Mouse (Mus musculus) kidney, adult 8-10 months (tissue): ENCODE results near the gene Plxna3.
"Not testable (repeated sequence)": the region's sequence is repeated elsewhere in the genome, so short reads cannot be mapped to it uniquely, and the experiment has no call there.

Source experiments
- DNase-seq, 2 experiments: peaks; one replicate each; pipeline ENCODE4 v3.0.0; 2022

Plxna3 gene

DNA sequence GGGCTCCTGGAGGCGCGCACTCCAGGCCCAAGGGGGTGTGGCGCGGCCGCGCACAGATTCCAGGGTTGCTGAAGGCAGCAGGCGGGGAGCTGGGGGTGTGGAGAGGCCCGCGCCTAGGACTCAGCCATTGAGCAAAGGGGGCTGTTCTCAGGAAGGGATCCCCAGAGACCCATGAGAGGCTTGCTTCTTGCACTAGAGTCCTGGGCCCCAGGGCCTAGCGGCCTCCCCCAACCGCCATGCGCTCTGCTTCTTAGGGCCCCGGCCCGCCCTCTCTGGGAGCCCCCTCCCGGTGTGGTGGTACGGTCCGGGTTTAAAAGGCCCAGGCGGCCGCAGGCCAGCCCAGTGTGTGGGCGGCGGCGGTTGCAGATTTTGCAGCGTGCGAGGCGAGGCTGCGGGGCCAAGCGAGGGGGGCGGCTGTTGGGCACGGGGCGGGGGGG, at the start of gene Plxna3:
Gene Plxna3, plus strand, starts transcription at position 342 of the 437 bp plus-strand sequence.
- peak; percentile 41 to 55 for DNase-seq

DNA sequence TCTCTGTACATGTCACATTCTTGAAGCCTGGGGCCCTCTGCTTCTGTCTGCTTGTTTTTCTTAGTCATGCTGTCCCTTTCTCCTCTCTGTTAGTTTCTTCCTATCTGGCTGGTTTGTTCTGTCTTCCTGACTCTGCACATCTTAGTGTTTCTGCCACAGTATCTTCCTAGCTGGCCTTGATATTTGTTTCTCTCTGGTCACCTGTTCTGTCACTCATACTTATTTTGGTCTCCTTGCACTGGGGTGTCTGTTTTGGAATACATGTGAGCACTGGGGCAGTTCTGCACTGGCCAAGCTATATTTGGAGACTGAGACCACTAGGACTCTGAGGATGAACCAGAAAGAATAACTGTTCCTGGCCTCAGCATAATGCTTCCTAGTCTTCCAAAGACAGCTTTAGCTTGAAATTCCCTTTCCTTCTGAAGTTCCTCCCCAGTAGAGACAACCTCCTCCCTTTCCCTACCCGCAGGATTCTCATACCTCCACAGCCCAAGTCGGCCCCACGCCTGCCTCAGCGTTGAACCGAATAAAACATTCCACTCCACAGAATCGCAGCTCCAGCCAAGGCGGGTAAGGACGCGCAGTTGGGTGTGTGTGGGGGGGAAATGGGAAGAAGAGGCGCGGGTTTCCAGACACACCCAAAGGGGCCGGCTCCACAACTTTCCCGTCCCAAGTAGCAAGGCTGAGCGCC, 47.7 kb upstream of the Plxna3 start:
- no peak for DNase-seq

DNA sequence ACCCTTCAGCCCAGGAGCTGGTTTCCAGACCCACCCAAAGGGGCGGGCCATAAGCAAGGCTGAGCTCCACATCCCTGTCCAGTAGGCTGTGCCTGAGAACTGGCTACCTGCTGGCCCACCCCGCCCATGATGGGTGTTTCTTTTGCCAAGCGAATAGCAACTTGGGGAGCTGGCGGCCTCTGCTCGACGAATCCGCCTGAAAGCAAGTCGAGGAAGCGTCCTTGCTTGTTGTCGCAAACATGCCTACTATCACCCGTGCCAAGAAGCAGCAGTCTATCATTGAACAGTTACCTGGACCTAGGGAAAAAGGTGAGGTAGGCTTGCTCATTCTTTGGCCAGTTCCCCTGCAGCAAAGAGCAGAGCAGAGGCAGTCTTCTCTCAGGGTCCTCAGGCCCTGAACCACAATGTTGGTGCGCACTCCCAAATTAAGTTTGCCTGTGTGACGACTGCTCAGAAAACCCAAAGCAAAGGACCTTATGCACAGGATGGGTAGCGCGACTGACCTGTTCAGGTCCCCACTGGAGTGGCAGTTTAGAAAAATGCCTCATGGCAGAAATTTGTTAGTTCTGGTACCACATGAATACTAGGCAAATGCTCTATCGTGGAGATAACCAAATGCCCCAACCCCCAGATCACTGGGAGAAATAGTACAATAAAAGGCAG, 47.0 kb upstream of the Plxna3 start, which contains the start of the genes Taz and Dnase1l1:
Gene Taz, plus strand, starts transcription at position 181 of the 663 bp plus-strand sequence.
Gene Dnase1l1, minus strand, starts transcription at position 606 of the 663 bp plus-strand sequence.
- peak; percentile 88 to 94 for DNase-seq

DNA sequence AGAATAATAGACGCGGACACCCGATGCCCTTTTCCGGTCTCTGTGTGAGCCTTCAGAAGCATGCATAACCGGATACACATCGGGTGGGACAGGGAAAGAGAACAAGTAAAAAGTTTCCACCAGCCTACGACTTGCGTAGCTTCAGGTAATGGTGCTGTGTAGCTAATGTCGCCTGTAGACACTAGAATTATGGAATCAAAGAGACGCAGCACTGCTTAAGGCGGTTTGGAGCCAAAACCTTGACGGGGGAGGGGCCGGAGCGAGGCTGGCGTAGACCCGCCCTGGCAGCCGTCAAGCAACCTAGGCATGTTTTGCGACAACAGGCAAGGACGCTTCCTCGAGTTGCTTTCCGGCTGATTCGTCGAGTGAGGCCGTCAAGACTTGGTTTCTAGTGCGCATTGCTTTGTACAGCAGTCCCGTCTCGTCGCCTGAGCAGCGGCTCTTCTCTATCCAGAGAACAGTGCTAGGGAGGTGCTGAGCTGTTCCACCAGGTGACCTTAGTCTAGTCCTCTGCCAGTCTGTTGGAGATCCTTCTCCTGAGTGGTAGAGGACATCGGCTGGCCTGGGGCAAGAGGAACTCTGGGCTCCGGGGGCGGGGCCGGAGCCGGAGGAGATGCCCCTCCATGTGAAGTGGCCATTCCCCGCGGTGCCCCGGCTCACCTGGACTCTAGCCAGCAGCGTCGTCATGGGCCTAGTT, 46.3 kb upstream of the Plxna3 start:
- DNase-seq: peak; percentile 84 to 89

DNA sequence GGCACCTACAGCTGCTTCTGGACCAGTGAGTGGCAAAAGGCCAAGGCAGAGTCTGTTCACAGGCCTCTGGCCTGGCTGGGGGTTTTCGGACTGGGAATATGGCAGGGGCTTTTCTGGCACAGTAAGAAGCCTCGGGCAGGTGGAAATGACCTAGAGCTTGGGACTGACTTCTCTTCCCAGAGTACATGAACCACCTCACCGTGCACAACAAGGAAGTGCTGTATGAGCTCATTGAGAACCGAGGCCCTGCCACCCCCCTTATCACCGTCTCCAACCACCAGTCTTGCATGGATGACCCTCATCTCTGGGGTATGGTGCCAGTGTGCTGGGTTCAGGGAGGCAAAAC, 45.8 kb upstream of the Plxna3 start:
- no peak for DNase-seq

DNA sequence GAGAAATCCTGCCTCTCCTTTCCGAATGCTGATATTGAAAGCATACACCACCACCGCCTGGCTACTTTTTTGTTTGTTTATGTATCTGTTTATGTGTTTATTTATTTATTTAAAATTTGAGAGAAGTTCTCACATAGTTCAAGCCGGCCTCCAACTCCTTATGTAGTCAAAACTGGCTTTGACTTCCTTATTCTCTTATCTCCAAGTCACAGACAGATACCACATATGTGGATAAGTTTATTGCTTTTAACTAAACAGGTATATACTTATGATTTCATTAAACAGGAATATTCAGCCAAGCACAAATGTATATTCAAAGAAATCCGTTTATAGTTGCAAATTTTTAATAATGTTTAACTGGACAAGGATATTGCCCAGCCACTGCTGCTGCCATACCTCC, 35.4 kb upstream of the Plxna3 start:
- no peak for DNase-seq

DNA sequence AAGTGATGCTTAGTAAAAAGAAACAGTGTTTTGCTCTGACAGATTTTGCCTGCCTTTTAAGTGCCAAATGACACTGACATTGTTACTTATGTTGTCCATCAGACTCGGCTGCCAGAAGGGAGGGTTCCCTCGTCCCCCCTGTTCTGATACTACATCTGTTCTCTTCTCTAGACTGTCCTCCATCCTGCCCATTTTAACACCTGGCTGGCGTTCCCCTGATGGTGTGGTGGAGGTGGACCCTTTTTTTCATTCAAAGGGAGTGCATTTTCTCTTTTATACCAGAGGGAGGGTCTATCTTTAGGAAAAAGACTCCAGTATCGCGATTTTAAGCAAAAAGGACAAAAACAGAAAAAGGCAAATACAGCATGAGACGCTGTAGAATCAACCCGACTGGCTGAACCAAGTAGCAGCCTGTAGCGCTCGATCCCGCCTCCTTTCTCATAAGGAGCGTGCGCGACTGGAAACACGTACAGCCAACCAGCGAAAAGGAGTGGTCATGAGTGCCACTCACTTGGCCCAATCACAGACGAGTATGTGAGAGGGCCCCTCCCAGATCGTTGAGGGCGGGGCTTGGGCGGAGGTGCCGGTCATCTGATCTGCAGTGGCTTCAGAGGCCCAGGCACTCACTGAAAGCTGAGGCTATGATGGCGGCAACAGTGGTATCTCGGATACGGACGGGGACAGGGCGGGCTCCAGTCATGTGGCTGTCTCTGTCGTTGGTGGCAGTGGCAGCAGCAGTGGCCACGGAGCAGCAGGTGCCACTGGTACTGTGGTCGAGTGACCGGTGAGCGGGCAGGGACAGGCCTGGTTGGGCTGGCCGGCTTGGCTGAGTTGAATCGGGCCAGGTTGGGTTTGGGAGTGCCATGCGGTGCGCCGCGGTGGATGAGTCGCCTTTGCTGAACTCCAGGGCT, 32.1 kb upstream of the Plxna3 start, which contains the start of gene Atp6ap1:
Gene Atp6ap1, plus strand, starts transcription at position 560 of the 911 bp plus-strand sequence.
- peak; percentile 95 for DNase-seq

DNA sequence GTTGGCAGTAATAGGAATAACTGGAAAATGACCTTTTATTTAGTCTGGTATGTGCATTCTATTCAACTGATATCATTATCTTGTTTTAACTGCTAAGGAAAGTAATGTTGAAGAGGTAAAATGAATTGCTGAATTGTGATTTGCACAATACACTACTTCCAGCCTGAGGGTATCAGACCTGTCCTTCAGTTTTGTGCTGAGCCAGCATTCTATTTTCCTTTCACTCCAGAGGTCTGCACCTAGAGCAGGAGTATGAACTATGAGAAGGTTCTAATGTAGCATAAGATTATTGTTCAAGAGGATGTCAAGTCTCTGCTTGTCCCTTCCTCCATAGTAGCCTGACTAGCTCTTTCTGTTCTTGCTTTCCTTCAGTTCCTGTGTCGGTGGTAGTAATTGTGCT, 30.5 kb upstream of the Plxna3 start:
- no peak for DNase-seq

DNA sequence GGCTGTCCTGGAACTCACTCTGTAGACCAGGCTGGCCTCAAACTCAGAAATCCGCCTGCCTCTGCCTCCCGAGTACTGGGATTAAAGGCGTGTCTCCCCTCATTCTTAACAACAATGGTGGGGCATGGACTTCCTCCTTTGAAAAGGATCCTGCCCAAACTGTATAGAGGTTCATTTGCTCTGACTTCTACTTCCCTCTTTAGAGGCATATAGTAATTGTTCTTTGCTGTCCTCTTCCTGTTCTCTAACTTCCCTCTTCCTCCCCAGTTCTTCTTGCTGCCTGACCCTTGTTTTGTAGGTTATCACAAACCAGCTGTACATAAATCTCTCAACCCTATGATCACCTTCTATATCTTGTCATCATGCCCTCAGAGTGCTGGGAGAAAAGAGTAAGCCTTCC, 29.1 kb upstream of the Plxna3 start:
- DNase-seq: no peak

DNA sequence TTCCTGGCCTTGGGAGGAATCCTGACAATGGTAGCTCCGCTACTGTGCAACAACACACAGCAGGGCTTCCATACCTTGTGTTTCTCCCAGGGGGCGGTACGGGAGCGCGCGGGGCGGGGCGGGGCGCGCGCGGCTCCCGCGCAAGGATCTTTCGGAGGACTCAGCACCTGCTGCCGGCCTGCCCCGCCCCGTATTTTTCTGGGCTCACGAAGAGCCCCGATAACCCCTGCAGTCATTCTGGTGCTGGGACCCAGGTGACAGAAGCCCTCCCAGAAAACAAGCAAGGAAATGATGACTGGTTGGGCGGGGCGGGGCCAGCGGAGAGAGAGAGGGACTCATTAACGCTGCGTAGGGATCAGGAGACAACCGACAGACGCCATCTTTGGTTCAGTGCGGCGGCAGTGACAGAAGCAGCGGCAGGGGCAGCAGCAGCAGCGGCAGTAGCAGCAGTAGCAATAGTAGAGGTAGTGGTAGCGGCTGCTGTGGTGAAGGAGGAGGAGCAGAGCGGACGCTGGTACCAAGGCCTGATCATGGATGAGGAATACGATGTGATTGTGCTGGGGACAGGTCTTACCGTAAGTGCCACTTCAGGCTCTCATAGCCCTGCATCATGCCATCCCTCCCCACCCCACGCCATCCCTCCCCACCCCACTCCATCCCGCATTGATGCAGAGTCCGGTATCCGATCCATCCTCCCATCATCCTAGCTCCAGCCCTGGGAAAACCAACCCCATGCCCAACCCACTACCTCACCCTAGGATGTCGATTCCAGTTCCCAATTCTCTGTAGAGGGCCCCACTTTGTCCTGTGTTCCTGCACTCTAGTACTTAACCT, 23.8 kb upstream of the Plxna3 start, which contains the start of gene Gdi1:
Gene Gdi1, plus strand, starts transcription at position 132 of the 834 bp plus-strand sequence.
- DNase-seq: peak; percentile 53 to 66

DNA sequence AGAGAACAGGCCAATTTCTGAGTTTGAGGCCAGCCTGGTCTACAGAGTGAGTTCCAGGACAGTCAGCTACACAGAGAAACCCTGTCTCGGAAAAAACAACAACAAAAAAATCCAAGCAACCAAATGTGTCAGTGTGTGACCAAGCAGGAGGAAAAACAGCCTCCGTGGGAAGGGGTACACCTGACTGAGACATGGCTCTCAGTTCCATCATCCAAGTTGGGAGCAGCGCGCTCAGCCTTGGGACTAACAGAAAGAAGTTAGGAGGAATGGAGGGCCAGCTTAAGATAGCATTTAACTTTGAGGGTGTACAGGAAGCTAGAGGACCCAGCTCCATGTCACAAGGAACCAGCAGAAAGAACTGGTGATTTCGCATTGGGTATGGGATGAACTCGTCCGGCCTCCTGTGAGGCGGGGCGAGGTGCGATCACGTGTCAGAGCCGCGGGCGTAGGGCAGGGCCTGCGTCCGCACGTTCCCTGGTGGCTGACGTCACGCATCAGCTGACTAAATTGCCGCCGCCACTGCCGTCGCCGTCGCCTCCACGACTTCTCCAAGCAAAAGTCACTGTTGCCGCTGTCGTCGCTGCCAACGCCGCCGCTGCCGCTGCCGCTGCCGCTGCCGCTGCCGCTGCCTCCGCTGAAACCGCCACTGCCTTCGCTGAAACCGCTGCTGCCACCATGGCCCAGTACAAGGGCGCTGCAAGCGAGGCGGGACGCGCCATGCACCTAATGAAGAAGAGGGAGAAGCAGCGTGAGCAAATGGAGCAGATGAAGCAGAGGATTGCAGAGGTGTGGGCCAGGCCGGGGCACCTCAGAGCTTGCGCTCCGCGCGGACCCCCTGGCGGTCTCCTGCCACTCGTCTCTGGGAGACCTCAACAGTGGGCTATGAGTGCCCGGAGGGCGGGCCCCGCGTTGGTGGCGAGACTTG, 16.1 kb upstream of the Plxna3 start, which contains the start of gene Fam50a:
Gene Fam50a, plus strand, starts transcription at position 494 of the 925 bp plus-strand sequence.
- peak; percentile 87 to 89 for DNase-seq

DNA sequence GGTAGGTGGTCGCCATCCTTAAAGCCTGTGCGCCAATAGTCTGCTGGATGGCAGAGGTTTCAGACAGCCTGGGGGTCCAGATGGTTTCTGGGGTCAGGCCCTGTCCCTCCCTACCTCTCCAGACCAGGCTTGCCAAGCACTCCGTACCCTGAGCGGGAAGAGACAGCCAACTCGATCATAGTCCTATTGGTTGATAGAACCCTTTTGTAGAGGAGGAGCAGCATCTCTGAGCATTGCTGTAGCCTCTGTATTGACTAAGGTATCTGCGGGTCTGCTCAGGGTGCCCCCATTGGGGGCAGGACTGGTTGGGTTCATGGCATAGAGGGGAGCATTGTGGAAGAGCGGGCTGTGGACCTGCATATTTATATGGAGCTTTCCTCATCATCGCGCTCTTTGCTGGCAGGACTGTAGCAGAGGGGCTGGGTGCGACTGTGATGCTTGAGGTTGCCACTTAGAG, 377 bp downstream of the Plxna3 start:
- DNase-seq: no peak

DNA sequence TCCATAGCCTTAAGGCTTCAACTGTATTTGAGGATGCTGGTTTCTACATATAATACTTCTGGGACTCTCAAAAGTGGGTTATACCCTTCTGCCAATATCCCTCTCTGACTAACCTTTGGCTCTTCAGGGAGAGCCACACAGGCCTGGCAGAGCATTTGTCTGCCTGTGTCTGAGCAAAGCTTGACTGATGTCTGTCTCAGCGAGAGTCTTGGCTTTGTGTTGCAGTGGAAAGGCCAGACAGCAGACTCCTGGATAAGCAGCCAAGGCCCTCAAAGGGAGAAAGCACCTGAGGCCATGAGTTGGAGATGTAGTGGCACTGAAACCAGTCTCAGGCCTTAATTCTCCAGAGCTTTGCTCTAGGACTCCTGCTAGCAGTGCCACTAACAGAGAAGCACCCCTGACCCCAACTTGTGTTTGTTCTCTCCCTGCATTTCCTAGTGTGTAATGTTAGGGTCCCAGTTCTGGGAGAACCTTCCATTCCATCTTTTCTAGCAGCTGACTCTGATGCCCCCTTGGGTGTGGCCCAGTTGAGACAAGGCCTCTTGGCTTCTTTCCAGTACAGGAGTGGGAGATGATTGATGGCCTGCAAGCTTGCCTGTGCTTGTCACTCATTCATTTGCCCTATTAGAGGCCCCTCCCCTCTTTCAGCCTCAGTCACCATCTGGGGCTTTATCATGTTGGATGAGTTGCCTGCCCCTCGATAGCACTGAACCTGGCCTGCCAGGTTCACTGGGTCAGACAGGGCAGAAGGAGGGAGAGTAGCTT, 1.5 kb downstream of the Plxna3 start:
- DNase-seq: no peak

DNA sequence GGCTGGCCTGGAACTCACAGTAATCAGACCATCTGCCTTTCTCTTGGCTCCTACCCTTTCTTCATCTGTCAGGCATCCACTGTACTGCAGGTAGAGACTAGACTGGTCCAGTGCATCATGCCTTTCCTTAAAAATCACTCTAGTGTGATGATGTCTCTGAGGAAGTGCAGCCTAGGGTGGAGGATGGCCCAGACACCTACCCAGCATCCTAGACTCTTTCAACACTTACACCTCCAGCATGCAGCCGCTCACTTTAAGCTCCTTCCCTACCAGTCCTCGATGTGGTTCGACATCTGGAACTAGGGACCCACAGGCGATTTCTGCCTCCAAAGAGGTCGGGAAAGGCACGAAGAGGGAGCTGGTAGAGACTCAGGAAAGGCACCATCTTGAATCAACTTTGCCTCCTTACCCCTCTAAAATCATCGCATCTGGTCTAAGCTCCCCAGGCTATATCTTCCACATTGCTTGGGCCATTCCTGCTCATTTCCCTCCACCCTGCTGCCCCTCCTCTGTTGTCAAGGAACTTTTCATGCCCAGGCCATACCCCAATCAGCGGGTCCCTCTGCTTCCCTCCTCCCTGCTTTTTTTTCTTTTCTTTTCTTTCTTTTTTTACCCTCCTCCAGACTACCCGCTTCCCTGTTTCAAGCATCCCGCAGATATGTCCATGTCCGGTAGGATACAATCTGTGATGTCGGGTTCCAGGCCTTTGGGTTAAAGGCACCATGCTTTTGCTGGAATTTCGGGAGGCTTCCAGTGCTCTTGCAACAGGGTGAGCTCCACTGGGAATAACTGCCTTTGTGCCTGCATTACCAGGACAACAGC, 24.0 kb downstream of the Plxna3 start:
- DNase-seq: no peak

DNA sequence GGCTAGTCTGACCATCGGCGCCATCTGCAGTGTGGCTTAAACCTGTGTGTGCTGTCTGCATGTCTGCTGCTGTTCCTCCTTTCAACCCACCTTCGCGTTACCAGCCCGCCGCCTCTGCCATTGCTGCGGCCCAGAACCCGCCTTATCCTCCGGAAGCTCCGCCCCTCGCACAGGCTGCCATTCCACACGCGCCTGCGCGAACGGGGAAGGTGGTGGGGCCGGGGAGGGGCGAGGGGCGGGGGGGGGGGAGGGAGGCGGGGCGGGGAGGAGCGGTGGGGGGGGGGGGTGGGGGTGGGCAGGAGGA, 24.6 kb downstream of the Plxna3 start, which contains the start of gene Lage3:
Gene Lage3, minus strand, starts transcription at position 152 of the 304 bp plus-strand sequence.
- peak; percentile 75 to 77 for DNase-seq

DNA sequence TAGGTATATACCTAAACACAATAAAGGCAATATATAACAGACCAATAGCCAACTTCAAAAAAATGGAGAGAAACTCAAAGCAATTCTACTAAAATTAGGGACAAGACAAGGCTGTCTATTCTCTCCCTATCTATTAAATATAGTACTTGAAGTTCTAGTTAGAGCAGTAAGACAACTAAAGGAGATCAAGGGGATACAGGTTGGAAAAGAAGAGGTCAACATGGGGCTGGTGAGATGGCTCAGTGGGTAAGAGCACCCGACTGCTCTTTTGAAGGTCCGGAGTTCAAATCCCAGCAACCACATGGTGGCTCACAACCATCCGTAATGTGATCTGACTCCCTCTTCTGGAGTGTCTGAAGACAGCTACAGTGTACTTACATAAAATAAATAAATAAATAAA, 28.2 kb downstream of the Plxna3 start:
- DNase-seq: not testable (repeated sequence)

DNA sequence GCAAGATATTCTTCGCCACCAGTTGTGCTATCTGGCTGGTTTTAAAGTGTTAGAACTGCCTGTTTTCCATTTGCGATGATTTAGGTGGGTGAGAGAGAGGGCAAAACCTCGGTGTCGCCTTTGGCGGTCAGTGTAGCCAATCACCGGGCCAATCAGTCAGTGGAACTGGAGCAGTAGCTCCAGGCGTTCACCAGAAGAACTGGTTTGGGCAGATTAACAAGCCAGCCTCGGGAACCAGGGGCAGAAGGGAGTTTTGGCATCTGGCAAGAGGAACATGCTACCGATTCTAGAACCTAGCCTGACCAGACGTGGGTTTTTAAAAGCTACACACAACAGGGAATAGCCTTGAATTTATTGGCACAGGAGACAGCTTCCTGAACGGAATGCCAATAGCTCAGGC, 30.3 kb downstream of the Plxna3 start:
- peak; percentile 22 to 47 for DNase-seq

DNA sequence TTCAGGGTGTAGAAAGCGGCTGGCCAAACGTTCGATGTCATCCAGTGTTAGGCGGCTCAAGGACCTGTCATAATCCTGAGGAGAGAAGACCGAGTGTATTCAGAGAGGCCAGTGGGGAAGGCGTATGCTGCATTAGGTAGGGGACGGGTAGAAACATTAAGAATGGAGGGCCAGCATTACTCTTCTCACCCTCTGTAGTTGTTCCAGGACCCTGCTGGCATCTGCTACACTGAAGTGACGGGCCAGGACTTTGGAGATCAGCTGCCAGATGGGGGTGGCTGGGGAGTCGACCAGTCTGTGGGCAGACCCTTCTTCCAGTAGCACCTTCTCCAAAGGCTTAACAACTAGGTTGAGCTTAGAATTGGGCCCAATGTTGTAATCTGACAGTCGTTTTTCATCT, 38.6 kb downstream of the Plxna3 start:
- no peak for DNase-seq
